Mouse (Mus musculus): Measurements from ENCODE around the gene Fanci.

Gene Fanci

GRCm38 (mm10) chr7:79464776-79465420 is 73.2 kb downstream of the Fanci start:
- peak; percentile 27 for DNase-seq (ENCODE audit: low spot score)

- no peak for DNase-seq (ENCODE audit: low spot score)
Observed at GRCm38 (mm10) chr7:79465461-79466044, 73.8 kb downstream of the Fanci start.

DNA sequence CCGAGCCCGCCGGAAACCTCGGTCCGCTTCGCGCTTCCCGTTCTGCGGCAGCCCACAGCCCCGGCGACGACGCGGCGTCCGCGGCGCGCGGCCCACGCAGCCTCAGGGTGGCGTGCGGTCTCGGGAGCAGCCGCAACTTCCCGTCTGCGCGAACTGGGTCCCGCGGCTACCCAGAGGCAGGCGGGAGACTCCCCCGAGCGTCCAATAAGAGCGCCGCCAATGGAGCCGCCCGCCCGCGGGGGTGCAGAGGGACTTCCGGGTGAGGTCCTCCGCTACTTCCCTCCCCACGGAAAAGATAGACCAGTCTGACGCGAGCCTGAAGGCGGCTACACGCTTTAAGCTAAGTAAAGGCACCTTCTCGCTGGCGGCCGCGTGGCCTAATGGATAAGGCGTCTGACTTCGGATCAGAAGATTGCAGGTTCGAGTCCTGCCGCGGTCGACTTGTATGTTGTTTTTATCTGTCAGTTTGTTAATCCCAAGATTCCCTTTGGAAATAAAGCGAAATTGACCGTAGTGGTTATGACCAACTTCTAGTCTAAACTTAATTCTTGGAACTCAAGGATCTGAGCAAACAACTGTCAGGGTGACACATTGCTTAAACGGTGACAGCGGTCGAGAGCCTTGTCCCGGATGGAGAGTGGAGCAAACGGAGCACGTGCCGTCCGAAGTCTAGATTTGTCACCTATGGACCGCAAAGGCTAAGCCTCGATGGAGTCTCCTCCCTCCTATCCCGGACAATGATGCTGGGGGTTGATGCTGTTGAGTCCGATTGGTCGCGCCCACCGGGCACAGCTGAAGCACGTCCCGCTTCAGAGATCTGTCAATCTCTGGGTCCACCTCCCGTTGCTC is 74.5 kb downstream of the Fanci start, which contains the start of gene Polg:
Polg (minus strand) TSS at position 310 of the 849 bp plus-strand sequence.
- DNase-seq (ENCODE audit: low spot score), result peak; percentile 99

- no peak for DNase-seq (ENCODE audit: low spot score)
Observed at GRCm38 (mm10) chr7:79467951-79468350, 76.2 kb downstream of the Fanci start.

DNA sequence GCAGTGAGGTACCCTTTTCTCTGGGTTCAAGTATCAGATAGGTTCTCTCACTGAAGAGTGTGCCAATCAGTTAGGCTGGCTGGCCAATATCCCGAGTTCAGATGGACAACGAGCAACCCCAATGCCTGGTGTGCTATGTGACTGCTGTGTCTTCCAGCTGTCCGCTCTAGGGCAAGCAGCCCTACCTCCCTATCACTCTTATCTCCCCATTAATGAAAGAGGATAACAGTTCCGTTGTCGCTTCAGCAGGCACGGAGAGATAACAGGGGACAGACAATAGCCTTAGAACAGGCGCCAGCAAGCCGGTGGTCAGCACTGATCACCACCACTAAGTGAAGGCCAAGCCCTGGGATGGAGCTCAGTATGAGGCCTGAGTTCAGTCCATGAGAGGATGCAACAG is 77.3 kb downstream of the Fanci start:
- DNase-seq (ENCODE audit: low spot score), result no peak

DNA sequence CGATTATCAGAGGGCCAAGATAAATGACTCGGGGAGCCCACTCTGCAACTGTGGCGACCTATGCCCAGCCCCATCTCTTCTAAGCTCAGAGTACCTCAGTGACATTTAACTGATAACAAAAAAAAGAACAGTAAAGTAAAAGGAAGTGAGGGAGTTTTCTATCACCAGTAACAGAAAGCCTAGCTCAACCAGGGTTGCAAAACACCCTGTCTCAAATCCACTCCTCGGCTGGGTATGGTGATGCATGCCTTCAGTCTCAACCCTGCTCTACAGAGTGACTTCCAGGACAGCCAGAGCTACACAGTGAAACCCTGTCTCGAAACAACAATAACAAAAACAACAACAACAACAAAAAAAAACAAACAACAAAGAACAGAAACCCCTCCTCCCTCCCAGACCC is 78.0 kb downstream of the Fanci start:
- DNase-seq (ENCODE audit: low spot score), result no peak

DNA sequence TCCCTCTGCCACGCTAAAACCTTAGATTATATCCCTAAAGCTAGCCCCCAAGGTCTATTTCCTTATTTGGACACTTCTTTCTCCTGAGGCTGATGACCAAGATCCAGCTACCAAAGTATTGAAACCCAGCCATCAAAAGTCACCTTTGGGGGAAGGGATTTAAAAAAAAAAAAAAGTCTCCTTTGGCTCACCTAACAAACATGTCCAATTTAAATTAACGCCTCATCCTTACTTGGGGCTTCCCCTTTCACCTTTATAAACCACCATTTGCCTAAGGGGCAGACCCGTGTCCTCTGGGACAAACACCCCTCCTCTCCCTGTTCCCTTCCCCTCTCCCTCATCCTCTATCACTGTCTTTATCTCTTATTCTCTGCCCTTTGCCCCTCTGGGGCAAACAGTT is 79.0 kb downstream of the Fanci start:
- no peak for DNase-seq (ENCODE audit: low spot score)

DNA sequence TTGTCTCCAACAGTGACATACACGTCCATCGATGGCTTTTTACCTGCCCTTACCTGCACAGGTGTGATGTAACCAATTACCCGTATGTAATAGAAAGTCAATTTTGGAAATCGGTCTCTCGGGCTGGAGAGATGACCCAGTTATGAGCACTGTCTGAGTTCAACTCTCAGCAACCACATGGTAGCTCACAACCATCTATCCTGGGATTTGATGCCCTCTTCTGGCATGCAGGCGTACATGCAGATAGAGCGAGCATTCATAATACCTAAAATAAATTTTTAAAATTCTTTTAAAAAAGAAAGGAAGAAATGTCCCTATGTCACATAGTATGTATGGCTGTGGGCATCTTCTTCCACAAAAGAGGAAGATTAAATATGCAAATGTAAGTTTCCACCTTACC is 79.7 kb downstream of the Fanci start:
- DNase-seq (ENCODE audit: low spot score), result no peak

DNA sequence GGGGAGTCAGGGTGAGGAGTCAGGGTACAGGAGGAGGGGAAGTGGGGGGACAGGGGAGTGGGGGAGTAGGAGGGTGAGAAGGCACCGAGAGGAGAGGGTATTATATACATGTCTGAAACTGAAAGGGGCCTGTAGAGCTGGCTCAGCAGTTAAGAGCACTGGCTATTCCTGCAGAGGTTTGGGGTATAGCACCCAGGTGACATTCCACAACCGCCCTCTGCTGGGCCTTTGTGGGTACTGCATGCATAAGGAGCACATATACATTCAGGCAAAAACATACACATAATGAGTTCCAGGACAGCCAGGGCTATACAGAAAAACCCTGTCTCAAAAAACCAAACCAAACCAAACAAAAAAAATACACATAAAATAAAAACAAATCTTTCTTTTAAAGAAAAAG is 81.1 kb downstream of the Fanci start:
- no peak for DNase-seq (ENCODE audit: low spot score)

- DNase-seq (ENCODE audit: low spot score), result no peak
Observed at GRCm38 (mm10) chr7:79473496-79474194, 81.9 kb downstream of the Fanci start.

DNA sequence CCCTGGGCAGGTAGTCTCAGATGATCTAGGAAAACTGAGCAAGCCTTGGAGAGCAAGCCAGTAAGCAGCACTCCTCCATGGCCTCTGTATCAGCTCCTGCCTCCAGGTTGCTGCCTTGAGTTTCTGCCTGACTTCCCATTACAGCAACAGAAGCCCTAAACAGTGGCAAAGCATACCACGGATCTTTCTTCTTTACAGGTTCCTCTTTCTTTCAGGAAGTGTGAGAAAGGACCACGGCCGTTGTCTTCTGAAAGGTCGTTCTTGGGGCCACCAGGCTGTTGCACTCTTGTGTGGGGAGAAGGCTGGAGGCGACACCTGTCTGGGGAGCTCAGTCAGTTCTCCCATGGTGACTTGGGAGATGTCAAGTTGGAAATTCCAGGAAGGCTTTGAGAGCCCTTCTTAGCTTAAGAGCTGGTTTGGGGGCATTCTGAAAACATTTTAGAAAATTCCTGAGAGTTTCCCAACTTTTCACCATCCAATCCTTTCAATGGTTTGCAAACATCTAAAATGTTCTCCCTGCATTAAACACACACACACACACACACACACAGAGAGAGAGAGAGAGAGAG is 83.2 kb downstream of the Fanci start:
- DNase-seq (ENCODE audit: low spot score), result no peak

DNA sequence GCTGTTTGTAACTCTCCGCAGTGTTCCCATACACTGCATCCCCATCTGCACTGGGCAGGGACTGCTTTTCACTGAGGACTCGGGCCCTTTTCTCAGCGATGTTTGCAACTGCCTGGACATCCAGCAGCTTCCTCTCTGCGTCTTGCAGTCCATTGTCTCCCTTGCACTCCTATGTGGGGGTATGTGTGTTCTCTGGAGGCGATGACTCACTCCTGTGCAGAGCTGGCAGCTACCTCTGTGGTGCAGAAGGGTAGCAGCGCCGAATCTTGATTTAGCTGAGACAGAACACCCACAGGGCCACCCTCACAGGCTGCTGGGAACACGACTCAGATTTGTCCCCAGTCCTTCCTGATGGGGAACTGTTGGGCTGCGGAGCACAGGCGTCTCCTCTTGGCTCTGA is 94.8 kb downstream of the Fanci start:
- no peak for DNase-seq (ENCODE audit: low spot score)

DNA sequence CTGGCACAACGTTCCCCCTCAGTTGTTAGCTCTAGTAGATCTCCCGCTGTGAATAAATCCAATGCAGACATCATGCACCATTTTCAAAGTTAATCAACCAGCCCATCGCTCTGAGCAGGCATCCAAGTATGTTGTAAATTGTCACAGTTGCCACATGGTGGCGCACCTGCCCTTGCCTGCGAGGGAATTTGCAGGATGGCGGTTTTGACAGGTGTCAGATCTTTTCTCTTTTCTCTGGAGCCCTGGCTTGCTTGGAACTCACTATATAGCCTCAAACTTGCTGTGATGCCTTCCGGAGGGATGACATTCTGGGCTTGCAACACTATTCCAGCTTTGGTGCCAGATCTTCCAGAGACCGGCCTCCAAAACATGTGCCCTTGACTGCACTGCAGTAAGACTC is 102.2 kb downstream of the Fanci start:
- peak; percentile 29 for DNase-seq (ENCODE audit: low spot score)

DNA sequence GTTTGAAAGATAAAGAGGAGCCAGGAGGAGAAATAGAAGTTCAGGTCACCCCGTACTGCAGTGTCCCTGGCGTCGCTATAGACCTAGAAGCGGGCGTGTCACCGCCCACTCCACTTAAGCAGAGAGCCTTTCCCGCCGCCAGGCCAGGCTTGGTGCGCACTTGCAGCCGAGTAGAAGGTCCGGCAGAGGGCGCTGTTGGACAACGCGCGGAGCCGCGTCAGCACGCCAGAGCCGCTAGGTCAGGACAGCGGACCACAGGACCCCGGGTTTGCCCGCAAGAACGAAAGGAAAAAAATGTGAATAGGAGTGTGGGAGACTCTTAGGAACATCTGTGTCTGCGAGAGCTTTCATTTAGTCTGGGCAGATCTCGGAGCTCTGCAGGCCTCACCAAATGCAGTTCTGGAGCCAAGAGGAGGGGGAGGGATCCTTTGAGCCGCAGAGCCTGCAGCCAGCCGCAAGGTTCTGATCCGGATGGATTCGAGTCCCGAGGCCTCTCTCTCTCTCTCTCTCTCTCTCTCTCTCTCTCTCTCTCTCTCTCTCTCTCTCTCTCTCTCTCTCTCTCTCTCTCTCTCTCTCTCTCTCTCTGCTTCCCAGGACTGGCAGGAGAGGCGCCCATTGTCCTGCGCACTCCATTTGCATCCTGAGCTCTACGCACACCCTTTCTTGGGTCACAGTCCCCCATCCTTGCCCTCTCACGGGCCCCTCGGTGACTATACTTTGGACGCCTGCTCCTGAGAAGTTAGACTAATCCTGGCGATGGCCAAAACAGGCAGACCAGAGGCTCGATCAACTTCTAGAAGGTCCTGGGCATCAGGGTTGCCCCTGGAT is 104.5 kb downstream of the Fanci start:
- peak; percentile 84 for DNase-seq (ENCODE audit: low spot score)

- DNase-seq (ENCODE audit: low spot score), result no peak
Observed at GRCm38 (mm10) chr7:79496816-79497328, 105.1 kb downstream of the Fanci start.

DNA sequence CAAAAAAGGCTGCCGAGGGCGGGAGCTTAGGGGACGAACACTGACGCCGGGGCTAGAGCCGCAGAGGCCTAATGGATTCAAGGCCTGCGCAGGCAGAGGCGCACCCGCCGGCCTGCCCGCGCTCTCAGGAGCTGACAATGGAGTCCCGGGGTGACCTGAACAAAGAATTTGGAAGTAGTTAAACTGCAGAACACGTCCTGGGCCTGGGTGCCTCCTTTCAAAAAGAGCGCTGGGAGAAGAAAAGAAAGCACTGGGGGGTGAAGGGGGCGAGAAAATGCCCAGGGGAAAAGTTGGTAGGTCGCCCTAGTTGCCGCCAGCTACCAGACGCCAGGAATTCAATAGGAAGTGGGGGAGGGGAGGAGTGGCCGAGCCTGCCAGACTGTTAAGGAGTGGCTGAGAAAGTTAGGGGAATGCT is 106.0 kb downstream of the Fanci start:
- no peak for DNase-seq (ENCODE audit: low spot score)

- no peak for DNase-seq (ENCODE audit: low spot score)
Observed at GRCm38 (mm10) chr7:79498356-79498755, 106.6 kb downstream of the Fanci start.

DNA sequence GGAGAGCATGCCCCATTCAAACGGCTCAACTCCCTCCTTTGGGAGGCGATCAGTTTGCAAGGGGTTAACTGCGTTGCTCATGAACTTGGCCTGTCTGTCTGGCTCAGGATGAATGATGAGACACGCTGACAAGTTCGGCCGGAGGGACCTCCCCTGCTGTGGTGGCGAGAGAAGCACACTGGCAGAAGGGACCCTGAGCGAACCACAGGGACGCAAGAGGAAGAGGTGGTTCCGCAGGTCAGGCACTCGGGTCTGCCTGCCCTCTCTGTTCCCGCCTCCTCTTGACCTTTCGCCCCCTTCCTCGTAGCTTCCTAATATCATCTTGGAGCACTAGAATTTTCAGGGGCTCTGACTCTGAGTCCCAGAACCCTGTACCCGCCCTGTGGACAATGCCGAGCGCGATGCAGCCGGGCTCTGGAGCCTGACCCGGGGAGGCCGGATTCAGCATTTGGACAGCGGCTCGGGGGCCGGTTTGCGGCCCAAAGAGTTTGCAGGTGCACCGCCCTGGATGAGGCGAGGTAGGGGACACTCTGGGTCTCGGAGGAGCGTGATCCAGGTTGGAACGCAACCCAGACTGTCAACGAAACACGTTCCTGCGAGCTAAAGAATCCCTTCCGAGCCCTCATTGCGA is 107.4 kb downstream of the Fanci start:
- peak; percentile 61 for DNase-seq (ENCODE audit: low spot score)
